Mouse (Mus musculus): Measurements from ENCODE around the gene Arhgef18. TPM values are rescaled to one million over a fixed set of nuclear protein-coding genes. Genes with fewer than 3 reads are reported as not detected.
A peak's percentile ranks its signal among the peaks of the same experiment; 100 is the strongest.

Arhgef18 gene
- polyA plus RNA-seq, 1 experiment from 2014 or later = 11.6 TPM

DNA sequence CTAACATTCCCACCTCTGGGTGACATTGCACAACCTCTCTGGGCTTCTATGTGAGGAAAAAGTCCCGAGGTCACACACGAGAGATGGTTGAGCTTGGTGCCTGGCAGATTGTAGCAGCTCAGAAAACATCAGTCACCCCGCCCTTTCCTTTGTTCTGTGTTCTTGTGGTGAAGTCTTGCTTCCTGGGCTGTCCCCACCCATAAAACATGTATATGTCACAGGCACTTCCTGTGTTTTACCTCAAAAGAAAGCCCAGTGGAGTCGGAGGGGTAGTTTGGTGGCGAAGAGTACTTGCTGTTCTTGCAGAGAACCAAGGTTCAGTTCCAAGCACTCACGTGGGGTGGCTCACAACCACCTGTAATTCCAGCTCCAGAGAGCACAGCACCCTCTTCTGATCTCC lies 37.2 kb upstream of the Arhgef18 start:
- Histone ChIP-seq H3K27me3 (ENCODE audit: insufficient read depth, low read length) (no peaks in the 10 kb centered on the region), H3K9me3 (ENCODE audit: low read length) (no peaks in the 10 kb centered on the region), H3K36me3 (ENCODE audit: insufficient read depth, low read length) (no peaks in the 10 kb centered on the region), H3K9ac (replicated peaks; ENCODE audit: low read length) (no peak overlapping the region), H3K4me3 (ENCODE audit: low read length) (no peak overlapping the region), H3K27ac (ENCODE audit: low read length) (no peak overlapping the region), H3K4me2 (replicated peaks; ENCODE audit: low read depth, low read length) (no peak overlapping the region), H3K4me1 (ENCODE audit: insufficient read depth, low read length) (peaks cover 6% of the 10 kb centered on the region; the same call in 1 of the 2 replicates)
- 79% methylated on average over 6 of the region's 6 CpGs for WGBS
- no peak for ATAC-seq (ENCODE audit: low FRiP score, low TSS enrichment)

DNA sequence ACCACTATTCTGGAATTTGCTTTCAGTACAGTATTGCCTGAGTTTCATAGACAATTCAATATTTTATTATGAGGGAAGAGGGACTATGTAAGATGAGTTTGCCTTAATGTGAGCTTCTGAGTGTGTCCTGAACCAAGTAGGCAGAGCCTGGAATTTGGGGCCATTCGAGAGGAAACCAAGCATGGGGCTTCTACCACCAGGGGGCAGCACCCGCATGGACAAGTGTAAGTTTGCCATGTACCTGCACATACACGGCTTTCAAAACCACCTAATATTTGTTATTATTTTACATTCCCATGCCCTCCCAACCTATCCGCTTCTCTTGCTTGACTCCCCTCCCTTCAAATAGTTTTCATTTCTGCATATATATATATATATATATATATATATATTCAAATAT lies 34.7 kb upstream of the Arhgef18 start:
- no peak overlapping the region for H3K9ac ChIP-seq (replicated peaks; ENCODE audit: low read length)
- H3K27ac ChIP-seq (ENCODE audit: low read length) = no peak overlapping the region
- no peak for ATAC-seq (ENCODE audit: low FRiP score, low TSS enrichment)
- H3K36me3 ChIP-seq (ENCODE audit: insufficient read depth, low read length) = no peaks in the 10 kb centered on the region
- no peaks in the 10 kb centered on the region for H3K27me3 ChIP-seq (ENCODE audit: insufficient read depth, low read length)
- 0 out of 2 replicates have a peak, but pooled peaks cover 3% of the 10 kb centered on the region for H3K4me1 ChIP-seq (ENCODE audit: insufficient read depth, low read length)
- WGBS = 5% methylated on average over 4 of the region's 4 CpGs
- H3K4me2 ChIP-seq (replicated peaks; ENCODE audit: low read depth, low read length) = no peak overlapping the region
- H3K4me3 ChIP-seq (ENCODE audit: low read length) = no peak overlapping the region
- H3K9me3 ChIP-seq (ENCODE audit: low read length) = no peaks in the 10 kb centered on the region

DNA sequence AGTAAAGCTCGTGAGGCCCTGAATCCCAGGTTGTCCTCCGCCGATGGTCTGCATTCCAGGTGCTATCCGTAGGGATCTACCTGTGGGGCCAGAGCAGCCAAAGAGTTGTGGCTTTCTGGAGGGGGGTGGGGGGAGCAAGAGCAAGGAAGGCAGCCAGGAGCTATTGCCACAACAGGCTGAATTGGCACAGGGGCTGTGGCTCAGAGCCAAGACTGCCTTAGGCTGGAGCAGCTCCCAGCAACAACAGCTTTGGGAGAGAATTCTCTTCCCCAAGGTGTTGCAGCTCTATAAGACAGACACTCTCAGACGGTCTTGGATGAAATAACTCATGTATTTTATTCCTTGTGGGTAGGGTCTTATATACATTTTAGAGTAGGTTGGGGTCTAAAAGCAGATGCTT lies 25.7 kb upstream of the Arhgef18 start:
- no peak overlapping the region for H3K9ac ChIP-seq (replicated peaks; ENCODE audit: low read length)
- H3K4me2 ChIP-seq (replicated peaks; ENCODE audit: low read depth, low read length) = no peak overlapping the region
- no peak for ATAC-seq (ENCODE audit: low FRiP score, low TSS enrichment)
- H3K4me1 ChIP-seq (ENCODE audit: insufficient read depth, low read length) = 0 out of 2 replicates have a peak, but pooled peaks cover 3% of the 10 kb centered on the region
- 83% methylated on average over 5 of the region's 5 CpGs for WGBS
- no peaks in the 10 kb centered on the region for H3K36me3 ChIP-seq (ENCODE audit: insufficient read depth, low read length)
- no peaks in the 10 kb centered on the region for H3K9me3 ChIP-seq (ENCODE audit: low read length)
- H3K4me3 ChIP-seq (ENCODE audit: low read length) = no peak overlapping the region
- no peaks in the 10 kb centered on the region for H3K27me3 ChIP-seq (ENCODE audit: insufficient read depth, low read length)
- H3K27ac ChIP-seq (ENCODE audit: low read length) = no peak overlapping the region

DNA sequence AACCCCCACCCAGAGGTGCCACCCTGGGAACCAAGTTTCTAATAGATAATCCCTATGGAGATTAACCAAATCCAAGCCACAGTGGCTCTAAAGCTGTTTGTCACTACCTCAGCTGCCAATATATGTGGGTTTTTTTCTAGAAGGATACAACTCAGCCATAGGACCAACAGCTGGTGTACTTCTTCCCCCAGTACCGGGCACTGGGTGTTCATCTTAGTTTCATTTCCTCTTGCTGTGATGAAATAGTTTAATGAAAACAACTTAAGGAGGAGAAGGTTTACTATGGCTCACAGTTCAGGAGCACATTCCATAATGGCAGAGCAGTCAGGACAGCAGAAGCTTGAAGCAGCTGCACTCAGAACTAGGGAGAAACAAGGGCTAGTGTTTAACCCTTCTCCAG lies 24.7 kb upstream of the Arhgef18 start:
- 72% methylated on average over 1 of the region's 1 CpGs for WGBS
- H3K36me3 ChIP-seq (ENCODE audit: insufficient read depth, low read length) = no peaks in the 10 kb centered on the region

DNA sequence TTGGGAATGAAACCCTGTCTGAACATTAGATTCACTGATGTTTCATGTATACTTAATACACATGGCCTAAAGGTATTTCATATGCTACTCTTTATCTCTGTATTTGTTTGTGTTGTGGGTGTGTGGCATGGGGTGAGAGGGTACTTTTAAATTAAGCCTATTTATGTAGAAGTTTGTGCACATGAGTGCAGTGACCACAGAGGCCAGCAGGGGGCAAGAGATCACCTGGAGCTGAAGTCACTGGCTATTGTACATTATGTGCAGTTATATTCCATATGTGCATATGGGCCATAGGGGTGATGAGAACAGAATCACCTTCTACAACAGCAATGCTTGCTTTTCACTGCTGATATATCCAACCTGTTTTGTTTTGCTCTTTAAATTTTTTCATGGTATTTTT lies 17.1 kb upstream of the Arhgef18 start:
- no peaks in the 10 kb centered on the region for H3K36me3 ChIP-seq (ENCODE audit: insufficient read depth, low read length)
- H3K9ac ChIP-seq (replicated peaks; ENCODE audit: low read length) = no peak overlapping the region
- no peaks in the 10 kb centered on the region for H3K9me3 ChIP-seq (ENCODE audit: low read length)
- H3K27me3 ChIP-seq (ENCODE audit: insufficient read depth, low read length) = no peaks in the 10 kb centered on the region
- no peak overlapping the region for H3K27ac ChIP-seq (ENCODE audit: low read length)
- no peak for ATAC-seq (ENCODE audit: low FRiP score, low TSS enrichment)
- H3K4me3 ChIP-seq (ENCODE audit: low read length) = no peak overlapping the region
- no peaks in the 10 kb centered on the region for H3K4me1 ChIP-seq (ENCODE audit: insufficient read depth, low read length)
- H3K4me2 ChIP-seq (replicated peaks; ENCODE audit: low read depth, low read length) = no peak overlapping the region

More for the DNA sequence above, 24.7 kb upstream of the Arhgef18 start:
- H3K27me3 ChIP-seq (ENCODE audit: insufficient read depth, low read length) = no peaks in the 10 kb centered on the region
- no peaks in the 10 kb centered on the region for H3K9me3 ChIP-seq (ENCODE audit: low read length)
- no peak for ATAC-seq (ENCODE audit: low FRiP score, low TSS enrichment)
- no peak overlapping the region for H3K4me3 ChIP-seq (ENCODE audit: low read length)
- no peaks in the 10 kb centered on the region for H3K4me1 ChIP-seq (ENCODE audit: insufficient read depth, low read length)
- H3K9ac ChIP-seq (replicated peaks; ENCODE audit: low read length) = no peak overlapping the region
- no peak overlapping the region for H3K4me2 ChIP-seq (replicated peaks; ENCODE audit: low read depth, low read length)
- no peak overlapping the region for H3K27ac ChIP-seq (ENCODE audit: low read length)

DNA sequence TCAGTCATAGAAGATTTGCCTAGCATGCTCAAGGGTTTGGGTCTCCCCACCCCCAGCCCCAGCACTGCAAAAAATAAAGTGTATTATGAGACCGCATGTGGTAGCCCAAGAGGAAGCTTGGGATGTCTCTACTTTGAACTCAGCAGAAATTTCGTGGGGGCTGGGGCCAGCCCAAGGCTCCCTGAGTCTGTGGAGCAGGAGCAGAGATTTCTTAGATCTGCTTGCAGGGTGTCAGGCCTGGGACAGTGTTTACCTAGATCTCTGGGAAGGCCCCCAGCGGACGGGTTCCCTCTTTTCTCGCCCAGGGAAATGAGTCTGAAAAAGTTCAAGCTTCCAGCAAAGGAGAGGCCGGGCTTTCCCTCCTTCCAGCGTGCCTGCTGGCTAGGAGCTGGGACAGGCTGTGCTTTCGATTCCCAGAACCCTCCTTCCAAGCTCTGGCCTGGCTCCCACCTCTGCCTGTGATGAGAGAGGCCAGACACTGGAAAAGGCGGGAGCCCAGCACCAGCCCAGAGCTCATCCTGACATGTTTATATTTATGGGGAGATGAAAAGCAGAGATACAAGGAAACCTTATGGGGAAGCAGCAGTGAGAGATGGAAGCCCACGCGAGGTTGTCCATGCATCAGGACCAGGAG lies 16.0 kb upstream of the Arhgef18 start:
- no peak overlapping the region for H3K4me2 ChIP-seq (replicated peaks; ENCODE audit: low read depth, low read length)
- H3K27ac ChIP-seq (ENCODE audit: low read length) = no peak overlapping the region

DNA sequence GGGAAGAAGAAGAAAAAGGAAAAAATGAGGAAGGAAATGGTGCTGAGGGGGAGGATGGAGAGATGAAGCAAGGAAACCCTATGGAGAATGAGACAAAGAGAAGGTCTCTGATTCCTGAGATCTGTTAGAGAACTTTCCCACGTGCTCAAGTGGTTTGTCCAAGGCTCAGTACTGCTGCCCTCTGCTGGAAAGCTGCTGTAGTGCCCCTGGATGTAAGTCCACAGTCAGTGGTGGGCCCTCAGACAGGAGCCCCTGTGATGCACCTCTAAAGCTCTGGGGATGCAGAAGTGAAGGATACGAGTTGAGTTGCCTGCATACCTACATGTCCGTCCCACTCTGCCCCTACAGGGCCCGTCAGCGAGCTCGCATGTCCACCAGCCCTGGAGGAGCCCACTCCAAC lies 5.5 kb upstream of the Arhgef18 start:
- no peaks in the 10 kb centered on the region for H3K36me3 ChIP-seq (ENCODE audit: insufficient read depth, low read length)
- WGBS = 36% methylated on average over 6 of the region's 6 CpGs
- no peaks in the 10 kb centered on the region for H3K9me3 ChIP-seq (ENCODE audit: low read length)
- H3K4me2 ChIP-seq (replicated peaks; ENCODE audit: low read depth, low read length) = no peak overlapping the region
- H3K4me3 ChIP-seq (ENCODE audit: low read length) = no peak overlapping the region
- 0 out of 2 replicates have a peak, but pooled peaks cover 3% of the 10 kb centered on the region for H3K4me1 ChIP-seq (ENCODE audit: insufficient read depth, low read length)
- peak; percentile 58; the same call in 1 of the 2 replicates for ATAC-seq (ENCODE audit: low FRiP score, low TSS enrichment)
- no peaks in the 10 kb centered on the region for H3K27me3 ChIP-seq (ENCODE audit: insufficient read depth, low read length)
- no peak overlapping the region for H3K9ac ChIP-seq (replicated peaks; ENCODE audit: low read length)
- H3K27ac ChIP-seq (ENCODE audit: low read length) = no peak overlapping the region

More for the DNA sequence above, 16.0 kb upstream of the Arhgef18 start:
- Histone ChIP-seq H3K9me3 (ENCODE audit: low read length) (no peaks in the 10 kb centered on the region), H3K4me1 (ENCODE audit: insufficient read depth, low read length) (no peaks in the 10 kb centered on the region), H3K27me3 (ENCODE audit: insufficient read depth, low read length) (no peaks in the 10 kb centered on the region), H3K36me3 (ENCODE audit: insufficient read depth, low read length) (no peaks in the 10 kb centered on the region), H3K9ac (replicated peaks; ENCODE audit: low read length) (no peak overlapping the region), H3K4me3 (ENCODE audit: low read length) (no peak overlapping the region)
- ATAC-seq (ENCODE audit: low FRiP score, low TSS enrichment) = no peak
- 62% methylated on average over 11 of the region's 11 CpGs for WGBS

DNA sequence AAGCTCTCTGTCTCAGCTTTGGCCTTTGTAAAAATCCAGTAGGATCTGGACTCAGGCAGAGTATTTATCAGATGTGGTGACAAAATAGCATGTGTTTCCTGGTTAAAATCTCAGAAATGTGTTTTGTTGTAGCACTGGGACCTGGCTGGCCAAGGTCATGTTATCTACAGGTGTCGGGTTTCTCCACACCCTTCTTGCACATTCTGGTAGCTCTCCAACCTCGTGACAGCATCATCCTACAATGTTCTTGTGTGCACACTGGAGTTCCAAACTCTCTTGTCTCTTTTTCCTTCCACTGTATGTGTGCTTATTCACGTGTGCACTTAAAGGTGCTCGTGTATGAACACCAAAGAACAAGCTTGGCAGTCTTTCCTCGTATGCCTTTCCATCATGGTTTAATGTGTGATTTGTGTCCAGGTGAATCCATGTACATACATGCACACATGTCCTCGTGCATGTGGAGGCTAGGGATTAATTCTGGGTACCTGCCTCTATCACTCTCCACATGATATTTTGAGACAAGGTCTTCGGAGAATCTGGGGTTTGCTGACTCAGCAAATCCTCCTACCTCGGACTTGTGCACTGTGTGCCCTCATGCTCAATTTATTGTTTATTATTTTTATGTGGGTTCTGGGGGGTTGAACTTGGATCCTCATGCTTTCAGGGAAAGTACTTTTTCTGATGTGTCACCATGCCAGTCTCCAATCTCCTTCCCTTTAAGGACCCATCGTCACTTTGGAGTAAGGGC lies 4.0 kb upstream of the Arhgef18 start:
- Histone ChIP-seq H3K4me1 (ENCODE audit: insufficient read depth, low read length) (peaks cover 7% of the 10 kb centered on the region), H3K9ac (replicated peaks; ENCODE audit: low read length) (no peak overlapping the region), H3K4me2 (replicated peaks; ENCODE audit: low read depth, low read length) (no peak overlapping the region), H3K27me3 (ENCODE audit: insufficient read depth, low read length) (no peaks in the 10 kb centered on the region), H3K27ac (ENCODE audit: low read length) (no peak overlapping the region), H3K9me3 (ENCODE audit: low read length) (no peaks in the 10 kb centered on the region), H3K4me3 (ENCODE audit: low read length) (no peak overlapping the region), H3K36me3 (ENCODE audit: insufficient read depth, low read length) (no peaks in the 10 kb centered on the region)
- 69% methylated on average over 9 of the region's 9 CpGs for WGBS
- no peak for ATAC-seq (ENCODE audit: low FRiP score, low TSS enrichment)

DNA sequence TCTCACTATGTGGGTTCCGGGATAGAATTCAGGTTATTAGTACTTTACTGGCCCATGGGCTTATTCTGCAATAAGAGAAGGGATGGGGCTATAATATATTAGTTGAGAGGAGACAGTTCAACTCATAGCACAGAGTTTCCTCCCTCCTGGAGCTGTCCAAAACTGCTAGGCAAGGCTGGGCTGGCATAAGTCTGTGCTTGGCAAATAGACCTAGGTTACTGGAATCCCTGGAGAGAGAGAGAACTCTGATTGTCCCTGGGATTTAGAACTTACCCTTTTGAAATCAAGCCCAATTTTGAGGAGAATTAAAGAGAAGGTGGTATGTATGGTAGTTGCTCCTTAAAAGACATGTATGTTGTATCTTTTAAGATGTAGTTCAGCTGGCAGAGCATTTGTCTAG lies 3.3 kb upstream of the Arhgef18 start:
- Histone ChIP-seq H3K4me1 (ENCODE audit: insufficient read depth, low read length) (peaks cover 14% of the 10 kb centered on the region), H3K4me2 (replicated peaks; ENCODE audit: low read depth, low read length) (no peak overlapping the region), H3K27me3 (ENCODE audit: insufficient read depth, low read length) (no peaks in the 10 kb centered on the region), H3K9ac (replicated peaks; ENCODE audit: low read length) (no peak overlapping the region), H3K4me3 (ENCODE audit: low read length) (no peak overlapping the region), H3K27ac (ENCODE audit: low read length) (no peak overlapping the region), H3K36me3 (ENCODE audit: insufficient read depth, low read length) (no peaks in the 10 kb centered on the region), H3K9me3 (ENCODE audit: low read length) (no peaks in the 10 kb centered on the region)
- no peak for ATAC-seq (ENCODE audit: low FRiP score, low TSS enrichment)
- WGBS = 92% methylated on average over 1 of the region's 1 CpGs

DNA sequence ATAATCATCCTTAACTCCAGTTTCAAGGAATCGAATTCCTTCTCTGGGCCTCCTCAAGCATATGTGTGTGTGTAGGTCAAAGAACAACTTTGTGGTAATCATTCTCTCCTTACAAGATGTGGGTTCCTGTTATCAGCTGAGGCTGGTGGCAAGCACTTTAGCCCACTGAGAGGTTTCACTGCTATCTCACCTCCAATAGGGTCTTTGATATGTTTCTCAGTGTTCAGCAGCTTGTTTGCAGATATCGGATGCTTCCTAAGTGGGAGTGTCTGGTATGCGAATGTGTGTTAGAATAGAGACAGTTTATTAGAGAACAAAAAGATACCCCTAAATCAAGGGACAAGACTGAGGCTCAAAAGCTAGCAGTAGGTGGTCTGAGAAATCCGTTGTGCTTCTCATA lies 513 bp upstream of the Arhgef18 start:
- Histone ChIP-seq H3K4me1 (ENCODE audit: insufficient read depth, low read length) (peaks cover 17% of the 10 kb centered on the region), H3K9ac (replicated peaks; ENCODE audit: low read length) (peak overlapping the region; percentile 85), H3K27me3 (ENCODE audit: insufficient read depth, low read length) (no peaks in the 10 kb centered on the region), H3K9me3 (ENCODE audit: low read length) (no peaks in the 10 kb centered on the region), H3K27ac (ENCODE audit: low read length) (no peak overlapping the region), H3K4me2 (replicated peaks; ENCODE audit: low read depth, low read length) (peak overlapping the region; percentile 76), H3K36me3 (ENCODE audit: insufficient read depth, low read length) (no peaks in the 10 kb centered on the region), H3K4me3 (ENCODE audit: low read length) (peak overlapping the region; percentile 80)
- WGBS = 44% methylated on average over 4 of the region's 4 CpGs
- ATAC-seq (ENCODE audit: low FRiP score, low TSS enrichment) = no peak
